Mouse (Mus musculus) v-Abl transformed pro-B cells (cell line): ENCODE measurements around the gene Gal3st4.

Experiments used
- in situ Hi-C, 2 experiments: fragments of 400-800 bp; cut with MboI; formaldehyde crosslinking; loops; one replicate each; pipeline ENCODE4 v1.15.1; 2025; ENCODE audit not compliant: unreplicated experiment in 2 of 2

Gene Gal3st4

GRCm38 (mm10) chr5:138262582-138263240, 9.9 kb downstream of the Gal3st4 start:
- in situ Hi-C loops: no loop called here

DNA sequence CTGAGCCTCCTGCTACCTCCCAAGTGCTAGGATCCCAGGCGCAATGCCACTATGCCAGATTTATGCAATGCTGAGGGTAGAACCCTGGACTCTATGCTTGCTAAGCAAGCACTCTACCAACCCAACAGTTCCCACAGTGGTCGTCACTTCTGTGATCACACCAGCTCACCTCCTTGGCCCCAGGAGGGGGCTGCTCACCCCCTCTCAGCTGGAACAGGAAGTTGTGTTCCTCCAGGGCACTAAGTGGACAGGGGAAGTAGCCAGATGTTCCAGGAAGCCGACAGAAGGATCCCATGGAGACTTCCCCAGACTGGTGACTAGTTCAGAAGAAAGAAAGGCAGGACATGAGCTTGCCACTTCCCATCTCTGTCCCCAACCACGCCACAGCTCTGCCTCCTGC, 10.6 kb downstream of the Gal3st4 start:
- in situ Hi-C loops: no loop called here

- in situ Hi-C loops: no loop called here
These were observed 11.8 kb downstream of the Gal3st4 start for GRCm38 (mm10) chr5:138260834-138261233.

DNA sequence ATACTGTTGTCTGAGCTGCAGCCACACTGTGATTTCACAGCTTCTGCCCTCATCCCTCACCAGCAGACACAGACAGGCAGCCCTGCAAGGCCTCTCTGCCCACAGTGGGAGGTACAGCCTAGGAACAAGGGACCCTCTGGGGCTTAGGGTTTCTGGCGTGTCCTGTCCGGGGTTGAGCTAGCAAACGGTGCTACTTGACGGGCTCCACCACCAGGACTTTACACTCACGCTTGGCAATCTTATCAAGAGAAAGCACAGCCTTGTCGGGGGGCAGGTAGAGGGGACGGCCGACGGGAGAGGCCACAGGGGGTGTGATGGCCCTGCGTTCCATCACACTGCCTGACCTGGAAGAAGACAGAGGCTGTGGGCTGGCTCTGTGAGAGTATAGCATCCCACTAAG, 12.6 kb downstream of the Gal3st4 start:
- in situ Hi-C loops: no loop called here

DNA sequence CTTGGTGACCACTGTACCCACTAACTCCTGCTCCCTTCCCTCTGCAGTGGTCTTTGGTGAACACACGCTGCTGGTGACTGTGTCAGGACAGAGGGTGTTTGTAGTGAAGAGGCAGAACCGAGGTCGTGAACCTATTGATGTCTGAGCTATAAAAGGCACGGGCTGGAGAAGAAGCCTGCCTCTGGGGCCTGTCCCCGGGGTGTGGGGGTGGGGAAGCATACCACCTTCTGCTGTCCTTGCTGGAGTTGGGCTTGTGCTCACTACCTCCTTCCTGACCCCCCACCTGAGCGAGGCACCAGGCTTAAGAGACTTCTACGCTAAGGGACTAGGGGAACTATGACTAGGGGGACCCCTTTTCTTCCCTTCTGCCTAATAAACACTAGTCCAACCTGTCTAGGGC, 13.6 kb downstream of the Gal3st4 start:
- in situ Hi-C loops: no loop called here

DNA sequence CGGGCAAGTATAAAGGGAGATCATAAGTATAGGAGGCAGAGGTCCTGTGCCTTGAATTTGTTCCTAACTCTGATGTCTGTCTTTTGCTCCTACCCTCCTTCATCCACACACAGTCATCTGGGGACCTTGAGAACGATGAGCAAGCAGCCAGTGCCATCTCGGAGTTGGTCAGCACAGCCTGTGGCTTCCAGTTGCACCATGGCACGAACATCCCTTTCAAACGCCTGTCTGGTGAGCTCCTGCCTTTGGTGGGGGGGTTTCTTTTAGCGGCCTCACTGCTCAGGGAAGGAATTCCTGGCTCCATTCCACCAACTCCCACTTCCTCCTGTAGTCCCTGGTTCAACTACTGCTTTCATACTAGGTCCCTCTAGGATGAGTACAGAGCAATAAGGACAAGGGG, 14.1 kb downstream of the Gal3st4 start:
- in situ Hi-C loops: no loop called here

DNA sequence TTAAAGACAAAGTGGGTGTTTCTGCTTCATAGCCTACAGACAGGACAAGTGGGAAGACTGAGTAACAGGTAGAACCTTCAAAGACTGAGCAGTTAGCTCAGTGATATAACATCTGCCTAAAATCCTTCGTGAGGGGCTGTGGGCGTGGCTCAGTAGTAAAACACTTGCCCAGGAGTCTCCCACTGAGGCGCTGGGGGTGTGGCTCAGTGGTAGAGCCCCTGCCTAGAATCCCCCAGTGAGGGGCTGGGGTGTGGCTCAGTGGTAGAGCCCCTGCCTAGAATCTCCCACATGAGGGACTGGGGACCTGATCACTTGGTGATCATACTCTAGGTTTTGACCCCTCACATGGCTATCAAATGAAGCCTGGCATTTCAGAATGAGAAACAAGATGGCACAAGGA, 14.6 kb downstream of the Gal3st4 start:
- in situ Hi-C loops: no loop called here

- in situ Hi-C loops: no loop called here
These were observed 15.1 kb downstream of the Gal3st4 start for GRCm38 (mm10) chr5:138257585-138257978.

DNA sequence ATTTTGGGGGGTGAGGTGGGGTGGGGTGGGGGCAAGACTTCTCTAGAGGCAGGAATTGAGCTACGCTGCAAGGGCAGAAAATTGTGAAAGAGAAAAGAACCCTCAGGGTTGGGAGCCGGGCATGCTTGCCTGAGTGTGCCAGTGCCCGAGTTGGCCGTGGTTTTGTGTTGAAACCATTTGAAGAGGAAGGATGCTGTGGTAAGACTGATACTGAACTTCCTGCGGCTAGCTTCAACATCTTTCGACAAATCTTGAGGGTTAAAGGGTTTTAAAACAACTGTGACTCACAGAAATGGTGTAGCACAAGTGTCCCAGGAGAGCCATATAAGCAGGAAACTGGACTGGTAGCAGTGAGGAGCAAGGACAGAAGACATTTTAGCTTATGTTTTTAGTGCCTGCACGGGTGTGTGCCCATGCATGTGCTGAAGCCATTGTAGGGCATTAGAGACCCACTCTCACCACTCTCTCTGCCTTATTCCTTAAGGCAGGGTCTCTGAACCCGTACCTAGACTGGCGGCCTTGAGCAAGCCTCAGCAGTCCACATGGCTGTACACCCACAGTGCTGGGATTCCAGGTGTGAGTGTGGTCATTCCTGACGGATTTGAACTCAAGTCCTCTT, 15.6 kb downstream of the Gal3st4 start:
- in situ Hi-C loops: no loop called here

DNA sequence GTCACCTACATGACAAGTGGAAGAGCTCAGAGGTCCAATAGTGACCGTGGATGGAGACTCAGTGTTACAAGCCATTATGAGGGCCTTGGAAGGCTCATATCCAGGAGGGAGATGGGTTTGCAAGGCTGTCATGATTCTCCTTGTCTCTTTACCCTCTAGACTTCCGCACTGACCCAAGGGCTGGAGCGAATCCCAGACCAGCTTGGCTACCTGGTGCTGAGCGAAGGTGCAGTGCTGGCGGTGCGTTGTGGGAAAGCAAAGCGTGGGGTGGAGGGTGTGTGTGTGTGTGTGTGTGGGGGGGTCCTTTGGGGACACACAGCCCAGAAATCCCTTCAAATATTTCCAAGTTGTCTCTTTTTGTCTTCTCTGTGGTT, 16.6 kb downstream of the Gal3st4 start:
- in situ Hi-C loops: no loop called here

DNA sequence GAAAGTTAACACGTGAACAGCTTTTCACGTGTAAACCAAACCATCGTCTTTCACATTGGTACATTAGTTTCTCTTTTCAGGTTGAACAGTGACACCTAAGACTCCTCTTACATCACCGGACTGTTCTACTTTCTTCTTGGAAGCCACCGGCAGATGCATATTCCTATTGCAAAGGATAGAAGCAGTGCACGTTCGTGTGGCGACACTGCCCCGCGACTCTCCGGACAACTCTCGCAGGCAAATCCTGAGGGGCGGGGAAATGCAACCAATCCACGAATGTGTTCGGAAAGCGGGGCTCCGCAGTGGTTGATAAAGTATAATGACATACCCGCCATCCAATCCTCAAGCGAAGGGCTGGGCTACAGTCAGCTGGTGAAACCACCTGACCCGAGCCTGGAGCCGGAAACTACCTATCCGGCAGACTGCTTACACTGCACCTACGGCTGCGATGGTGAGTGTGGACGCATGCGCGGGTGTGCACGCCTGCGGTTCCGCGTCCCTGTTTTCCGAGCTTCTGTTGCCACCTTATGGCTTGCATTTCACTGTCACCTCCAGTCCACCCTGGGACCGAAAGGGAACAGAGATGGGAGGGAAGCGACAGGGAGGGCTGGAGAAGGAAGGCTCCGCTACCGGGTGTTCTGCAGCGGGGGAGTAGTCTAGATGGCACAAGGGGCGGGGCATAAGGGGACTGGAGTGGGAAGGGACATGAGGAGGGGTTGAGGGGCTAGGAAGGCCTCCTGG, 17.1 kb downstream of the Gal3st4 start, which contains the start of gene Lamtor4:
Gene Lamtor4 (plus strand): TSS at position 130 of the 741 bp plus-strand sequence.
- in situ Hi-C loops: no loop called here

GRCm38 (mm10) chr5:138253061-138253460, 19.6 kb downstream of the Gal3st4 start:
- in situ Hi-C loops: loop anchor here in 1 of 2 experiments (5.0 kb wide), 1 partner anchor 61 kb away; the partner anchor contains the start of gene Mblac1

DNA sequence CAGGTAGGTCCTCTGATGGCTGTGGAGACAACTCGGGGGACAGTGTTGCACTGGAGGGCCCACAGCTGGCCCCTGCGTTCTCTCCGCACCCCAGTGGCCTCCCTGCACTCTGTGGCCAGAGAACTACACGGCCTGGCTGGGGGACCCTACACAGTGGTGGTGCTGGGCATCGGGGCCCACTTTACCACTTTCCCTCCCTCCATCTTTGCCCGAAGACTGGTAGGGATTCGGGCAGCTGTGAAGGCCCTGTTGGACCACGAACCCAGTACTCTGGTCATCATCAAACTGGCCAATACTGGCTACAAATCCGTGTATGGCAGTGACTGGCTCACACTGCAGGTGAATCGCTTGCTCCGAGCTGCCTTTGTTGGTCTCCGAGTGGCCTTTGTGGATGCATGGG, 21.5 kb downstream of the Gal3st4 start:
- in situ Hi-C loops: loop anchor here in 1 of 2 experiments (5.0 kb wide), 1 partner anchor 59 kb away; the partner anchor contains the start of gene Mblac1

DNA sequence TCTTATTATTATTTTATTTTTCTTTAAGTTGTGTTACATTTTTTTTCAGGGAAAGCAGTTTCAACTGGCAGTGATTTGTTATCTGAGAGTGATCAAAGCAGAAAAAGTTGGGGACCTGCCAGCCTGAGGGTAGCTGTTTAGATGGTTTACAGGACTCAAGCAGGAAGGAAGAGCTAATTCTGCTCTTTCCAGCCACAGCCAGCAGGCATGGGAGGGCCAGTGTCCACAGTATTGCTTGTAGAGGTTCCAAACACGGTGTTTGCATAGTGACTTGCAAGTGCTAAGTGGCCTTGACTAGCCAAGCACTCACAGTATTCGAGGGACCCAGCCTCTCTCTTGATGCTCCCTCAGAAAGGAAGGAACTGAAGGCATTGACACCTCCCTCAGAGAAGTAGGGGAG, 31.1 kb downstream of the Gal3st4 start:
- in situ Hi-C loops: no loop called here

DNA sequence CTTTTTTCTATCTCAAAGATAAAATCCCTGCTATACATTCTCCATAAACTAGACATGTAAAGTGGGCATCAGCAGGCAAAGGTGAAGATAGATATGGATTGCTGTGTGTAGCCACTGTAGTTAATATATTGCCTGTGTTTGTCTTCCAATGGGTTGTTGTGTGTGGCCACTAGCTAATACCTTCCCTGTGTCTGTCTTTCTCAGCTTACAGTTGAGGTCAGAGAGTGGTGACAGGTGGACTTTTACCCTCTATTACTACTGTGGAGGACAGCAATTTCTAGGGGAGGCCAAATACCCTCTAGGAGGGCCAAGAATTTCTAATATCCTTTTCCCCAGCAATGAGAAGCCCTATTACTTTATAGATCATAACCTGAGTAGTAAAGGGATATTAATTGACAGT, 38.4 kb downstream of the Gal3st4 start:
- in situ Hi-C loops: no loop called here

DNA sequence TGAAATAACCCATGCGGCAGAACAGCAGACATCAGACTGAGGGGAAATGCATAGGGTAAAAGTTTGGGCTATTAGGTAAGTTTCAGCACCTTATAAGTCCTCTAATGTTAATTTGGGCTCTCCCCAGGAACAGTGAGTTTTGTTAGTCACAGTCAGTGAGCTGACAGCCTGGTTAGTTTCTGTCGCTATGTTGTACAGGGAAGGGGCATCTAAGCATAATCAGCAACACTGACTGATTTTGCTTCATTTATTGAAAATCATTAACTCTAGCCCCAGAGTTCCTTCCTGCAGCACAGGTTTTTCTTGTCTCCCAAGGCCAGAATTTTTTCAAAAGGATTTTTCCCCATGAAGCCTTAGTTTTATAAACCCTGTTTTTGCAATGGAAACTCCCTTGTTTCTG, 38.9 kb downstream of the Gal3st4 start:
- in situ Hi-C loops: no loop called here

GRCm38 (mm10) chr5:138229511-138229910, 43.1 kb downstream of the Gal3st4 start:
- in situ Hi-C loops: loop anchor here in 1 of 2 experiments (10.0 kb wide), 2 partner anchors 215 to 245 kb away; partner anchors contain the start of gene Zfp157

DNA sequence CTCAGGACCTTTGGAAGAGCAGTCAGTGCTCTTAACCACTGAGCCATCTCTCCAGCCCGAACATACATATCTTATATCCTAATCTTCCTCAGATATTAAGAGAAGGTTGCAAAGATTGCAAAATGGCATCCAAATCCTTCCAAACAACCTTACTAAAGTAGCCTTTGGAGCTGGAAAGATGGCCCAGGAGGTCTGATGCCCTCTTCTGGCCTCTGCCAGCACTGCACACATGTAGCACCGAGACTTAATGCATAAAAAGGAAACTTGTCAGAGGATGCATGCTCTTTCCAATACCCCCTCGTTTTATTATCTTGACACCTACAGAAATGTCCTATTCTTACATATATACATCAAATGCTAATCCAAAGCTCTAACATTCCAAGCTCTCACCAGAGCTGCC, 44.6 kb downstream of the Gal3st4 start:
- in situ Hi-C loops: loop anchor here in 1 of 2 experiments (10.0 kb wide), 2 partner anchors 217 to 247 kb away; partner anchors contain the start of gene Zfp157

GRCm38 (mm10) chr5:138227367-138227766, 45.3 kb downstream of the Gal3st4 start:
- in situ Hi-C loops: loop anchor here in 1 of 2 experiments (10.0 kb wide), 2 partner anchors 217 to 247 kb away; partner anchors contain the start of gene Zfp157

- in situ Hi-C loops: loop anchor here in 1 of 2 experiments (10.0 kb wide), 2 partner anchors 218 to 248 kb away; partner anchors contain the start of gene Zfp157
These were observed 46.1 kb downstream of the Gal3st4 start for GRCm38 (mm10) chr5:138226491-138226890.

DNA sequence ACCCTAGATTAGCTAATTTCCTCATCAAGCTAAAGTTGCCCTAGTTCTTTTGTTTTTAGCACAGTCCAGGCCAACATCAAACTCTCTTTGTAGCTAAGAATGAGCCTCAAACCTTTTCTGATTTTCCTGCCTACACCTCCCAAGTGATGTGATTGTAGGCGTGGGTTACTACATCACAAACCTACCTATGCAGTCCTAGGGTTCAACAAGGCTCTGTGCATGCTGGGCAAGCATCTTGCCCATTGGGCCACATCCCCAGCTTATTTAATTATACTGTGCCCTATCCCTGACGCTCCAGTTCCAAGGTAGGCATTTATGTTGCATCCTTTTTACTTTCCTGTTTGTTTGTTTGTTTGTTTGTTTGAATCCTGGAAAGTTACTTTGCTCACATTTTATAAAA, 46.9 kb downstream of the Gal3st4 start, which contains the start of gene Nxpe5:
Gene Nxpe5 (plus strand): TSS at position 199 of the 400 bp plus-strand sequence.
- in situ Hi-C loops: loop anchor here in 1 of 2 experiments (10.0 kb wide), 2 partner anchors 219 to 249 kb away; partner anchors contain the start of gene Zfp157
